Mouse (Mus musculus) urinary bladder, postnatal 4 days (tissue): ENCODE results near the gene 4930524J08Rik.

Experiments
- DNase-seq, 2 experiments: peaks; one replicate each; pipeline ENCODE4 v3.0.0; 2021 to 2022; ENCODE audit warnings: low spot score in 2 of 2

4930524J08Rik gene

DNA sequence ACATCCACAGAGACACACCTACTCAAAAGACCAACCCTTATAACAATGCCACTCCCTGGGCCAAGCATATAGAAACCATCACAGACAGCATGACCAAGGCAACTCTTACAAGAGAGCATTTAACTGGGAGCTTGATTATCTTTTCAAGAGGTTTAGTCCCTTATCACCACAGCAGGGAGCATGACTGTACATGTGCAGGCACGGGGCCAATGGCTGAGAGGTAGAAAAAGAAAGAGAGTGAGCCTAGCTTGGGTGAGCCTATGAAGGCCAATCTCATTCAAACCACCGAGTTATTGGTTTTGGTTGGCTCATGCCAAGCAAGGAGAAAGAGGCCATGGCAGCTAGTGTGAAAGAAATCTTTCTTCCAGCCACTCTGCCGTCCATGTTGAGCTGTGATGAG is 26.6 kb downstream of the 4930524J08Rik start:
- no peak for DNase-seq

DNA sequence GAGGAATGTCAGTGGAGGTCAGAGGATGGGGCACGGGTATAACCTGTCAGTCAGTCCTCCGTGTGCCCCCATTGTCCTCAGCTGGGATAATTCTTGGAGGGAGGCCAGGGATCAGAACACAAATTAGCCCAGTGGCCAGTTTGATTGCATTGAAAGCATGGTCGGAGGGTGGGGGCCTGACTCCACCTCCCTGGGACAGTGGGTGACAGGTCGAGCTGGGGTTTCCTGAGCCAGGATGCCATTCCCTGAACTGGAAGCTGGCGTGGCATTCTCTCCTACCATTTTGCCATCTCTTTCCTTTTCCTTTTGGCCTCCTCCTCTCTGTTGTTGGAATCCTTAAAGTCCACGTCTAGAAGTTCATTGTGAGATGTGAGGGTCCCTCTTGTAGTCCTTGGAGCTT is 27.0 kb downstream of the 4930524J08Rik start:
- DNase-seq, result no peak

DNA sequence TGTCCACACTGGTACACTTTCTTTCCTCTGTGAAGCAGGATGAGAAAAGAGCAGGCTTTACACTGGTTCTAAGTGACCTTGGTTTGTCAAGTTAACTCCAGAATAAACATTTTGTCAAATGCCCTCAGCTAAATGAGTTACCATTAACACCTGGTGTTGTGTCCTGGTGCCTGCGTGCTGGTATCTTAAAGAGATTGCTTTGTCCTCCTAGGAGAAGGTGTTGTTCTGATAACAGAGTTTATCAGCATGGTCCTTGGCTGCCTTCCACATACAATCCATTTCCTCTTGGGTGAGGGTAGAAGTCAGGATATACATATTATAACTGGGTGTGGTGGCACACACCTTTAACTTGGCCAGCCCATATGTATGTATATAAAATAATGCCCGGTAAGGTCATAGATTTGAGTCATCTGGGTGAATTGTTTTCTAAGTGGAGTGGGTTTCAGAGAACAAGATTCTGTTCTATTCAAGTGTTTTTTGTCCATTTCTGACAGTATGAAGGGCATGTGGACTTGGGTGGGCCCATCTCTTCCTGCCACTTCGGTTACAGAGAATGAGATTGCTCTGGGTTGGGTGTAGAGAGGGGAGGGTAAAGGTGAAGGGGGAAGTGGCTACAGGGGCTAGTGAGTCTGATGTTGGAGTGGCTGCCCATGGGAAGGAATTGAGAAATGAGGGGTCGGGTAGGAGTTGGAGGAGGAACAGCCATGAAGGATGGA is 27.6 kb downstream of the 4930524J08Rik start:
- no peak for DNase-seq

GRCm38 (mm10) chr5:100007040-100007375 is 28.1 kb downstream of the 4930524J08Rik start:
- DNase-seq, result no peak

GRCm38 (mm10) chr5:100008485-100008884 is 29.6 kb downstream of the 4930524J08Rik start:
- no peak for DNase-seq

GRCm38 (mm10) chr5:100012599-100012998 is 33.7 kb downstream of the 4930524J08Rik start:
- no peak for DNase-seq

GRCm38 (mm10) chr5:100020089-100020488 is 41.2 kb downstream of the 4930524J08Rik start:
- no peak for DNase-seq

- DNase-seq, result no peak
Measured at GRCm38 (mm10) chr5:100024403-100024802, 45.5 kb downstream of the 4930524J08Rik start.

DNA sequence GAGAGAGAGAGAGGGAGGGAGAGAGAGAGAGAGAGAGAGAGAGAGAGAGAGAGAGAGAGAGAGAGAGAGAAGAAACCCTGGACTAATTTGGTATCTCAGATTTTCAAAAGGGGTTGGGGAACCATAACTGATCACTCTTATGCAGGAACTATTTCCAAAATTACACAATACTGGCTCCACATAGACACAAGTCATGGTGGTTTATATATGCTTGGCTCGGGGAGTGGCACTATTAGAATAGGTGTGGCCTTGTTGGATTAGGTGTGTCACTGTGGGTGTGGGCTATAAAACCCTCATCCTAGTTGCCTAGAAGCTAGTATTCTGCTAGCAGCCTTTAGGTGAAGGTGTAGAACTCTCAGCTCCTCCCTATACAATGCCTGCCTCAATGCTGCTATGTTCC is 46.0 kb downstream of the 4930524J08Rik start:
- no peak for DNase-seq
